Mouse (Mus musculus) CH12F3 (cell line): ENCODE measurements around the gene Smoc1.

Experiments
- in situ Hi-C: fragments of 300-500 bp; cut with MboI; formaldehyde crosslinking; loops from 2 replicates; pipeline ENCODE4 v1.14.3; 2020; ENCODE audit warnings: low sequenced_read_pairs

Smoc1 gene

DNA sequence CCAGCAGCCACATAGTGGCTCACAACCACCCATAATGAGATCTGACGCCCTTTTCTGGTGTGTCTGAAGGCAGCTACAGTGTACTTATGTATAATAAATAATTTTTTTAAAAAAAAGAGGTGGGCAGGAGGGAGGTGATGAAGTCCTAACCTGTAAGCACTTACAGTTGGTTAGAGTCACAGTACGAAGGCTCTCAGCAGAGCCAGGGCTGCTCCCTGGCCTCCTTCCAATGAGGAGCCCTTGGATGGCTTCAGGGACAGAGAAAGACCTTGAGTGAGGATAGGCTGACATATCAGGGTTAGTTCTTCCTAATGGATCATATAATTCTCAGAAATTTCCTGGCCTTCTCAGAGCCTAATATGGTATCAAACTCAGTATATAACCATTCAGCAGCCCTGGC, 134.7 kb downstream of the Smoc1 start:
- in situ Hi-C loops, result no loop called here

DNA sequence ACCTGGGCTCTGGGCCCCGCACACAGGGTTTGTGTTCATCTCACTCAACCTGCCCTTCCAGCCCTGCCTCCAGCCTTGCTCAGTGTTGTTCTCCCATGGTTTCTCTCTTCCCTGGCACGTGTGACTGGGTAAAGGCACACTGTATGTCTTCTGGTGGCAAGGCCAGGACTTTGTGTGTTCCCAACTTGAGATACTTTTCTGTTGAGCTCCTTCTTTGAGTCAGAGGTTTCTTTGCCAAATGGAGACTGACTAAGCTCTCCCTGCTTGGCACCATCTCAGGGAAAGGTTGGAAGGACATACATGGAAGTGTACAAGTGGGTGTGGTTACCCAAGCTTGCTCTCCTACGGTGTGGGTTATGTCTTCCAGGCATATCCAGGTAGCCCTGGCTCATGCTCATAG, 136.5 kb downstream of the Smoc1 start:
- in situ Hi-C loops, result no loop called here

DNA sequence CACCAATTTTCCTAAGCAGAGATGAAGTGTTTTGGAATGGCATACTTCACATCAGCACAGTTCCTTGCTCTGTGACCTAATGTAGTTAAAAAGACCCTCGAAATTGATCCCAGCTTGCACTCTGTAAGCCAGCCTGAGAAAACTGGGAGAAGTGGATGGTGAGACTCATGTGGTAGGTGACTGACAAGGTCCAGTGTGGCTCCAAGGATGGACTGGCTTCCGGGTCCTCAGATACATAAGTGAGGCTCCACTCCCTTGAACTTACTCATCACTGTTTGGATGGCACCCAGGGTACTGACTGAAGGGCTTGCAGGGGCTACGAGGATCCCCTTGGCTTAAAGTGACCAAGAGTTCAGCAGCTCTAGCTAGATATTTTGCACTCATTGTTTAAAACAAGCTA, 137.0 kb downstream of the Smoc1 start:
- in situ Hi-C loops, result no loop called here

DNA sequence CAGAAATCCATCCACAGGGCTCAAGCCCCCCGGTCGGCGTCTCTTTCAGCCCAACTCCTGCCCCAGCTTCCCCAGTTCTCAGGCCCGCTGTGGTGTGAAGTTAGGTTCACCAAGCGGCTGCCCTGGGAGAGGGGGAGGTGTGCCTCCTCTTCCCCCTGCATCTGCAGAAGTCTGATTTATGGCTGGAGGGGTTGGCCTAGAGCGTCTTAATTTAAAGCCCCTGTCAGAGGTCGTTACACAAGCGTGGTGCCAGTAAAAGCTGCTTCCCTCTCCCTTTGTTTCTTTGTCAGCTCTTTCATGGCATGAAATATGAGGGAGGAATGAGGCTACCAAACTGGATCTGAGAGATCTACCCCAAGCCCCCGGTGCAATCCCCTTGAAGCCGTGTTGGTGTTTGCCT, 139.5 kb downstream of the Smoc1 start:
- in situ Hi-C loops, result no loop called here

DNA sequence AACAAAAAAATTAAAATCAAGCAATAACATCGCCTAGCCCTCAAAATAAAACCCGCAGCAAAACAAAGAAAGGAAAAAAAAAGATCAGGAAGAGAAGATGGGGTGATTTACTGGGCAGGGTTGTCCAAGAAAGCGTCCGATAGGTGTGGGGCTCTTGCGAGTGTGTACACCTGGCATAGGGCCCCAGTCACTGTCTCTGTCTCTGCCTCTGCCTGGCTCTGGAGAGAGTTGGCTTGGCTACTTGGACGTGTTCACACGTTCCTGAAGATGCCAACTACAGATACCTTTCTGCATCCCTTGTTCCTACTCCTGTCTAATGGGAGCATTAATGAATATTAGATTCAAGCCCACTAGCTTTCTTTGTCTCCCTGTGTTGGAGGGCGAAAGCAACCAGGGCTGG, 140.0 kb downstream of the Smoc1 start:
- in situ Hi-C loops, result no loop called here

DNA sequence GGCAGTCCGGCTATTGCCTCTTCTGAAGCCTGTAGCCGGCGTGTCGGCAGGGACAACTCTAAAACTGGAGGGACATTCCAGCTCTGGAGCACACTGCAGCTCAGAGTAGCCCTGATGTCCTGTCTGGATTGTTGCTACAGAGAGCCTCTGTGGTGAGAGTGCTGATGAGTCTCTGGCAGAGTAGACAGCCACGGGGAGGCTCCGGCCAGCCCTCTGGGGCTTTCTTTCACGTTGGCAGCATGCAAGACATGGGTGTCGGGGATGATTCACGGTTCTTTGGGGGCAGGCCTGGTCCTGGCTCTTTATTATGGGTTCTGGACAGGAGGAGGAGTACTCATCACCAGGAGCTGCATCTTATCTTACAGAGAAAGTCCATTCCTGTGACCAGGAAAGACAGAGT, 140.5 kb downstream of the Smoc1 start:
- in situ Hi-C loops, result no loop called here

DNA sequence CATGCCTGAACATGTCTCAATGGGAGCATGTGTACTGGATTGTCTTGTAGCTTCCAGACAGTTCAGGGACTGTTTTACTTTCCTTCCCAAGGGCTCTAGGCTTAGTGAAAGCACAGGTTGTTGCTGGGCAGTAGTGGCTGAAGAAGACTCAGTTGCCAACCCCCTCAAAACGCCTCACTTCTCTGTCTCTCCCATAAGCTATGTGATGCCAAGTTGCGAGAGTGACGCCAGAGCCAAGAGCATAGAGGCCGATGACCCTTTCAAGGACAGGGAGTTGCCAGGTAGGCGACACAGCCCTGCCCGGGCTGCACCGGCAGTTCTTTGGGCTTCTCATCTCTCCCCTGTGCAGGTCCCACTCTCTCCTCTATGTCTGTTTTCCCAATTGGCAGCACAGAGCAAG, 141.4 kb downstream of the Smoc1 start:
- in situ Hi-C loops, result no loop called here

DNA sequence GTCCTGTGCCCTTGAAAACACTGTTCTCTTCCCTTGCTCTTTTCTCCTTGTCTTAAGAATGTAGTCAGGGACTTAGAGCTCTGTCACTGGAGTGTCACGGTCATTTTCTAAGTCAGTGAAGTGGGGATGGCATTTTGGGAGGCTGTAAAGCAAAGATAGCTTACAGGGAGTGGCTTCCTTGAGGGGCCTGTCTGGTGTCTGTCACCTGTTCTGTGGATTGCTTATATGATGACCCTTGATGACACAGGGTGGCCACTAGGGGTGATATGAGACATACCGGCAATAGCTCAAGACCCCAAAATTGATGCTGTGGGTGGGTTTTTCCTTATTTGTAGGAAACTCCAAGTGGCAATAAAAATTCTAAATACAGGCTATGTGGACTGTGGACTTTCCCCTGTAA, 141.9 kb downstream of the Smoc1 start:
- in situ Hi-C loops, result no loop called here

DNA sequence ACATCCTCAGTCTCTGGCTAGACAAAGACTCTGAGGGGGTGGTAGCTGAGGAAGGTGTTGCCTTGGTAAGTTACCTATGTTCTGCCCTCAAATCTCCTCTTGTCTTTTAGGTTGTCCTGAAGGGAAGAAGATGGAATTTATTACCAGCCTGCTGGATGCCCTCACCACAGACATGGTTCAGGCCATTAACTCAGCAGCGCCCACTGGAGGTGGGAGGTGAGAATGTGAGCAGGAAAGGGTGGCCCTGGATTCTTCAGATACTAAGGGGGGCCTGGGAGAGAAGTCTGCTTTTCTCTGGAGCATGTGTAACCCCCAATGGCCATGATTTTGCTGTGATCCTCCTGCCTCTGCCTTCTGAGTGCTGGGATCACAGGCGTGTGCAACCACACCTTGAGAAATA, 143.5 kb downstream of the Smoc1 start:
- in situ Hi-C loops, result no loop called here

DNA sequence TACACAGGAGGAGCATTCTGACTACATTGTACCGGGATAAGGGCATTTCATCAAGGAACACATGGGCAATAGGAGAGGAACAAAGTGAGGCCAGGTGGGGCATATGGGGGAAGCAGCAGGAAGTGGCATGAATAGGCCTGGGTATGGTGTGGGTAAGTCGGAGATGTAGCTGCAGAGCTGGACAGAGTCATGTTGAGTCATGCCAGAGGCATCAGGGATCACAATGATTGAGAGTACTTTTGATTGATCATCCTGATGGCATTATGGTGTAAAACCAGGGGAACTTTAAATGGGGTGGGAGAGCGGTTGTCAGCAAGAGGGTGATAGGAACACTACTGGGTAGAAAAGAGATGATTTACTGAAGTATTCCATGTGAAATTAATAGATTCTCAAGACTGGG, 146.4 kb downstream of the Smoc1 start:
- in situ Hi-C loops, result no loop called here

DNA sequence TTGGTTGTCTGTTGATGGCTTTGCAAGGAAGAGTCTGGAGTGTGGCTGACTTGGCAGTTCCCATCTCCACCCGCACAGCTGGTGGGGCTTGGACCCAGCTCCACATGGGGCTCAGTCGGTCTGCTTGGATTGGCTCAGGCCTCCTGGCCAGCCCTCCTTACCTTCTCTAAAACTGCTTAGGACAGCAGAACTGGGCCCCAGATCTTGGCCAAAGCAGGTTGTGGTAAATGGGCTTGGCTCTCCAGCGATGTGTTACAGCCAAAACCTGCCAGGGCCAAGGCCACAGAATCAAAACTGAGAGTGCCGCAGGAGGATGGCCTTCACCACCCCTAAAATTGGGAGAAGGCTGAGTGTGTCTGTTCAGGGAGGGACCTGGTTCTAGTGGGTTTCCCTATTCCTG, 147.3 kb downstream of the Smoc1 start:
- in situ Hi-C loops, result no loop called here

DNA sequence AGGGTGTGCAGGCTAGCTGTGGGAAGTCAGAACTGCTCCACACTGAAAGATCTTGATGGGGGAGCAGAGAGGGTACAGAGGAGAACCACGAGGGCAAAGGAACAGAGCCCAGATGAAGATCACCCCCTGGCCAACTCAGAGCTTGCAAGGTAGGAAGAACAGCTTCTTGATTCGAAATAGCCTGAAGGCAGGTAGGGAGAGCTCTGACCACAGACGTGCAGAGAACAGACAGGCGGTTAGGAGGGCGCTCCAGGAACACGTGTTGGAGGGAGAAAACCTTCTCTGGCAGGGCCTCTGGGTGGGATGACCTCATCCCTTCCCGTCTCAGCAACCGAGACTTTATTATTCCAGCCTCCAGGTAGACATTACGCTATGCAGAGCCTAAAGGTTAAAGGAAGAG, 148.6 kb downstream of the Smoc1 start:
- in situ Hi-C loops, result no loop called here

DNA sequence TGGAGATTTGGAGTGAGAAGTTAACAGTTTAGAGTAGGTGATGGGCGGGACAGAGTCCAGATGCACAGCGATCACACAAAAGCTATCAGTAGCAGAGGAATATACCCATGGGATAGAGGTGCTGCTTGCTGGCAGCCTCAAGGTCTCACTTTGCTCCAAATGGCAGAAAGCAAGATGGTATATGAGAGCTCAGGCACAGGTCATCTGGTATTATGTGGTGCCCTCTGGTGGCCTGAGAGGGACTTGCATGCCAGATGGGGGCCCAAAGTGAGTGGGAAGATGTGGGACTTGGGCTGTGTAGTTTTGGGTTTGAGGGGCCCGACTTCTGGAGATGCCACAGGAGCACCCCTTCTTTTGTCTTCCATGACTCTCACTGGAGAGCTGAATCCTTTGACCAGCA, 155.5 kb downstream of the Smoc1 start:
- in situ Hi-C loops, result loop anchor here (5.0 kb wide), 1 partner anchor 200 kb away; no protein-coding TSS in a partner anchor

DNA sequence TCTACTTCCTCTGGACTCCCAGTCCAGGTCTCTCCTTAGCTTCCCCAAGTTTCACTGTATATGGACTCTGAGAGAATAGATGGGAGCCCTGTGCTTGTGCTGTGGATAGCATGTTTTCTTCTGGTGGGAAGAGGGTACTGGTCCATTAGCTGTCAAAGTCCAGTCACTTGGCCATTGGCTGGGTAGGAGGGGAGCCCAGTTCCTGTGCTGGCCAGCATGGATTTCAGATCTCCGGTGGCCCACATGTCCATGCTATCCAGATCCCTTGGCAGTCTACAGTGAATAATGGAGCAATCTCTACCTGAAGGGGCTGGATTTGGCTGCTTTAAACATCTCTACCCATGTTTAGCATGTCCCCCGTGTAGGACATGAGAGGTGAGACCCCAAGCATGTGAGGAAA, 158.4 kb downstream of the Smoc1 start:
- in situ Hi-C loops, result loop anchor here (5.0 kb wide), 1 partner anchor 203 kb away; no protein-coding TSS in a partner anchor

DNA sequence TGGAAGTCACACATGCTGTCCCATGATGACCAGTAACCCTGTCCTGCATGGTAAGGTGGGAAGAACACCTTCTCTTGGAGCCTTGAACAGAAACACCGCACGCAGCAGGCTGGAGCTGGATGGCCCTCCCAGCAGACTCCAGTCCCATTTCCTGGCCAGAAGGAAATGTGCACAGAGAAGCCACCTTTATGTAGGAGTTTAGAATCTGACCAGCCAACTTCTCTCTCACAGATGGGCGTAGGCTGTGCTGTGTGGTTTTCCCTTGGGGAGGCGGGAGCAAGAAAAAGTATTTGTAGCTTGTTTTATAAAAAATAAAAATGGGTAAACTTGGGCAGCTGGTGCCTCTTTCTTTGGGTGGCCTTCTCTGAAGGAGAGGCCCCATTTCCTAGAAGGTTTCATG, 159.5 kb downstream of the Smoc1 start:
- in situ Hi-C loops, result no loop called here

DNA sequence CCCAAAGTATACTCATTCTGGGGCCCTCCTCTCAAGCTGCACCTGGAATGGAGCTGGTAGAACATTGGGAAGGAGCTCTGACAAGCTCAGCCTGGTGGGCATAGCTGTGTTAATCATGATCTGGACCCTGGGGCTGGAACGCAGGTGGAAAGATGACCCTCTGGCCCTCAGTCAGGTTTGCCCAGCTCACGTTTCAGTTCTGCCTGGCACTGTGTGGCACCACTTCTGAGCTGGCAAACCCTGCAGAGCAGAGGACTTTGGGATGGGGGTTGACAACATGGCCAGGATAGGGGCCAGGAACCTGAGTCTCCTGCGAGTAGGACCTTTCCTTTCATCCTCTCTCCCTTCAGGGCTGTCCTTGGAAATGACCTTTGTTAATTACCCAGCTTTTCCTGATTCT, 160.1 kb downstream of the Smoc1 start:
- in situ Hi-C loops, result no loop called here

DNA sequence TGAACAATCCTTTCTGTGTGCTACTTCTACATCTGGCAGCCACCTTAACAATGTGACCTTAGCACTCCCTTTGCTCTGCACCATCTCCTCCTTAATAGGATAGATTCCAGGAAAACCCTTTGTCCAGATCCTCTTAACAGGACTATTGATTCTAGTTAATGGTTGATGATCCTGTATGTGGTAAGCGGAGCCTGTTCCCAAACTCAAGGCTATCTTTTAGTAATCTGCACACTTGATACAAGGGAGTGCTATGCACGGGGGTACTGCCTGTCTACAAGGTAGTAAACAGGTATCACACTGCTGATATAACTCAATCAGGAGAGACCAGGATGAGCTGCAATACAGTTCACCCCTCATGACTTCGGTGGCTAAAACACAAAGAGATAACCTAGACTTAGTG, 161.8 kb downstream of the Smoc1 start:
- in situ Hi-C loops, result no loop called here

DNA sequence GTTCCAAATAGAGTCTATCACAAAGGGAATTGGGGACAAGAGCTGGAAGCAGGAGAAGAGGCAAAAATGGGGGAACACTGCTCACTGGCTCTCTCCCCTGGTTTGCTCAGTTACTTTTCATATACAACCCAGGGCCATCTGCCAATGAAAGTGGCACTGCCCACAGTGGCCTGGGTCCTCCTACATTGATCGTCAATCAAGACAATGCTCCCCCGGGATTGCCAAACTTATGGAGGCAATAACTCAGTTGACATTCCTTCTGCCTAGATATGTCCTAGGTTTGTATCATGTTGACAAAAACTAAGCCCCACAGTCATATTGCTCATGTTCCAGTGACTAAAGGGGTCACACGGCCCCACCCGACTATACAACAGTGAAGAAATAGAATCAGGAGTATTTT, 162.4 kb downstream of the Smoc1 start:
- in situ Hi-C loops, result no loop called here

DNA sequence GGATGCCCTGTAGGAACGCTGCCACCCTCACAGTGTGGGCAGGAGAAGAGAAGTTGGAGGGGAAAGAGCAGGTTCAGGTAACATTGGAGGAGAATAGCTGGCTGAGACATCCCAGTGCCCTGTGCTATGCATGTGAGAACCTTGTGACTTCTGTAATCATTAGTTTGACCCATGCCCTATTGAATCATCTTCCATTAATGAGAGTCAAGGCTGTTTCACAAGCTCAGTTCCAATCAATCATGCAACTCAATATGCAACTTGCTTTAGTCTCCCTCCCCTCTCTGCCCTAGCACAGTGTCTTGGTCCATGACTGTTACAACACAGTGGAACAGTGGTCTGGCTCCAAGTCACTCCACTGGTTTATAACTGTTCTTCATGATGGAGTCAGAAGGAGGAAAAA, 163.0 kb downstream of the Smoc1 start:
- in situ Hi-C loops, result no loop called here

DNA sequence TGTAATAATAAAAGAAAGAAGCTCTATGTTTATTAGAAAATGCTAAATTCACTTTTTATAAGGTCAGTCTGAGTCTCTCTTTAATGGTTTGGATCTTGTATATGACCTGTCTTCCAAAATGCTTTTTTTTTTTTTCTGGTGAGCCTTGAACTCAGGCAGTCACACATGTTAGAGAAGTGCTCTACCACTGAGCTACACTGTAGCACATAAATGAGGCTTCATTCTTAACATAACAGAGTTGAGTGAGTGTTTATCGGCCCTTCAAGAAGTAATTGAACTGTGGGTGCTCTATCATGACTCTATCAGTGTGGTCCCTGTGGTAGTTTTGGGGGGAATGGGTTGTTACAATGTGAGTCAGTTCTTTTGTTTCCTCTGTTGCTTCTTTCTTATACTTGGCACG, 167.4 kb downstream of the Smoc1 start:
- in situ Hi-C loops, result no loop called here

DNA sequence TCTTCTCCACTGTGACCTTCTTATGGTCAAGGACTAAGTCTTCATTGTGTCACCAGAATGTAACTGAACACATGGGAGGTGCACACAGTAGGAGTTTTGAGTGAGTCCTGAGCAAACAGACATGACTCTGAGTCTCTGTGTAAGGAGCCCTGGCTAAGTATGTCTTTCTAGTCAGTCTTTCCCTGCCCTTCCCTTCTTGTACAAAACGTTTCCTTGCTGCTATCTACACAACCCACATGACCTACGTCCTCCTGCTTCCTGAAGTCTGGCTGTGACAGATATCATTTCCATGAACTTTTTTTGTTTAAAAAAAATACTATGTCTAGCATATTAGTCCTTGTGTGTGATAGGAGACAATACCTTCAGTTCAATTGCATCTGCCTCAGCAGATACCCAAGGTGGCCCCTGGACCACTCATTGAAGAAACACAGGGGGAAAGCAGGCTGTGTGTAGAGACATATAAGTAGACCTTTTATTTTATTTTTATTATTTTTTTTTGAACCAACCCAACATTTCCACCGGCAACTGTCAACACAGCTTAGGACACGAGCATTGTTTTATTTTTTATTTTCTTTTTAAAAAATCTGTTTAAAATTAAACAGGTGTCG, 171.0 kb downstream of the Smoc1 start:
- in situ Hi-C loops, result no loop called here

DNA sequence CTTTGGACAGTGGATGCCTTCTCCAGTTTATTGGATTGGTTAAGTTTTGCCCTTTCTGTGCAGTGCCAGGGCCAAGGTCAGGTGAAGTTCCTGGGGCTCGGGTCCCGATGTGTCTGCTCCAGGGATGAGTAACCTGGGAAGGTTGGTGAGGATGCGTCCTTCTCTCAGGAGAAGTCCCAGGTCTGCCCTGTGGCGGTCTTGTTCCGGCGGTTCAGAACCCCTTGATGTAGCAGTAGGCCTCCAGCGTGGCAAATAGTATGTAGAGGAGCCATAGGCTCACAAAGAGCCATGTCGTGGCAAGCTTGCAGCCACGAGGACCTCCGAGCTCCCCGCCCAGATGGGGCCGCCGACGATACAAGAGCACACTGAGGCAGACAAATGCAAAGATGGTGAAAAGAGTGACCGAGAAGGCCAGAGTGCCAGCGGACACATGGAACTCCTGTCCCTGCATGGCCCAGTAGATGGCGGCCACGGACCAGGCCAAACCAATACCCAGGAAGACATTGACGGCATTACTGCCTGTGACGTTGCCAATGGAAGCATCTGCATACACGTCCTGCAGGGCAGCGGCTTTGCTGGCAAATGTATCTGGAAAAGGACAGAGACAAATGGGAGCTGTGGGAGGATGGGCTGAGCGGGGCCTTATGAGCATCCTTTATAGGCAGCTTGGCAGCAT, 172.8 kb downstream of the Smoc1 start:
- in situ Hi-C loops, result no loop called here

DNA sequence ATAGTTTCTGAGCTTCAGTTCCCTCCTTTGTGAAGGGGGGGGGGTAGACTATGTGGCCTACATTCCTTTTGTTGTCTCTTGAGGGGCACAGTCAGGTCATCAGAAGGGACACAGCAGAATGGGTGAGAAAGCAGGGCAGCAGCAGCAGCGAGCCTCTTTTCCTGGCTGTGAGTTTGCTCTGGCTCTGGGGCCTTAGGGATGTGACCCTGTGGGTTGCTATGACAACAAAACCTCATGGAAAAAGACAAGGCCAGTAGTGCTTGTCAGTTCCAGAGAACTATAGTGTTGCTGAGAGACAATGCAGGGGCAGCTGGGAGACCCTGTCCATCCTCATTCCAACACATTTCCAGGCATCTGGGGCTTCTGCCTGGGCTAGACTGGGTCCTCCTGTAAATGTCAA, 176.6 kb downstream of the Smoc1 start:
- in situ Hi-C loops, result loop anchor here (10.0 kb wide), 1 partner anchor 202 kb away; no protein-coding TSS in a partner anchor
